Mouse (Mus musculus): ENCODE measurements at regions not wholly inside any gene's neighbourhood (a gene's known extent, or its start where the extent isn't known, plus 50 kb on each side); places are given as distances from the start of the nearest gene placed in this dataset.

- no peak for DNase-seq
Measured at GRCm38 (mm10) chr12:70769538-70770176, 55.7 kb upstream of the Frmd6 start.

GRCm38 (mm10) chr12:70774006-70774405, 51.3 kb upstream of the Frmd6 start:
- DNase-seq = no peak

- DNase-seq = no peak
Measured at GRCm38 (mm10) chr12:70774816-70775591, 50.3 kb upstream of the Frmd6 start.
